Mouse (Mus musculus): Measurements from ENCODE around the gene Ddx39b. TPM values are rescaled to one million over a fixed set of nuclear protein-coding genes. Genes with fewer than 3 reads are reported as not detected.

Ddx39b gene
- 10 to 100 TPM; 83.3 to 97.3 TPM for total RNA-seq (2021)

GRCm38 (mm10) chr17:35241305-35242014, at the start of gene Ddx39b:
Gene Ddx39b (plus strand): TSS chr17:35241746.
- intact Hi-C loops (cut with DNase I) = loop anchor here (10.0 kb wide), 1 partner anchor 347 kb away; the partner anchor contains the start of genes C2 and Ehmt2
- DNase-seq = peak; percentile 94 to 98

DNA sequence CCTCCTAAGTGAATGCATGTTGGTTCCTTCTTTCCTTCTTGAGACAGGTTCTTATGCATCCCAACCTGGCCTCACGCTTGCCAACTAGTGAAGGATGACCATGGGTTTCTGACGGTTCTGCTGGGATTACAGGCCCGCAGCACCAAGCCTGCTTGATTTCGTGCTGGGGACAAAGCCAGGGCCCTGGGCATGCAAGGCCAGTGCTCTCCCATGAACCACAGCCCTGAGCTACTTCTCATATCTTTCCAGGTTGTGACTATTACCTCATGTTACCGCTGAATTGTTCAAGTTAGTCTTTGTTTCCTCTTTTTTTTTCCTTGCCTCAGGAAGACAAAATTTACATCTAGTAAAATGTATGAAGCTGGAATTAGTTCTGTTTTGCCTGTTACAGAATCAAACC, 48.6 kb upstream of the Ddx39b start:
- intact Hi-C loops (cut with DNase I) = no loop called here

GRCm38 (mm10) chr17:35193881-35194843, 47.4 kb upstream of the Ddx39b start, which contains the start of gene Ltb:
Gene Ltb (plus strand): TSS chr17:35194439.
- intact Hi-C loops (cut with DNase I) = no loop called here
- DNase-seq = no peak

More for the DNA sequence above, 48.6 kb upstream of the Ddx39b start:
- DNase-seq = no peak

DNA sequence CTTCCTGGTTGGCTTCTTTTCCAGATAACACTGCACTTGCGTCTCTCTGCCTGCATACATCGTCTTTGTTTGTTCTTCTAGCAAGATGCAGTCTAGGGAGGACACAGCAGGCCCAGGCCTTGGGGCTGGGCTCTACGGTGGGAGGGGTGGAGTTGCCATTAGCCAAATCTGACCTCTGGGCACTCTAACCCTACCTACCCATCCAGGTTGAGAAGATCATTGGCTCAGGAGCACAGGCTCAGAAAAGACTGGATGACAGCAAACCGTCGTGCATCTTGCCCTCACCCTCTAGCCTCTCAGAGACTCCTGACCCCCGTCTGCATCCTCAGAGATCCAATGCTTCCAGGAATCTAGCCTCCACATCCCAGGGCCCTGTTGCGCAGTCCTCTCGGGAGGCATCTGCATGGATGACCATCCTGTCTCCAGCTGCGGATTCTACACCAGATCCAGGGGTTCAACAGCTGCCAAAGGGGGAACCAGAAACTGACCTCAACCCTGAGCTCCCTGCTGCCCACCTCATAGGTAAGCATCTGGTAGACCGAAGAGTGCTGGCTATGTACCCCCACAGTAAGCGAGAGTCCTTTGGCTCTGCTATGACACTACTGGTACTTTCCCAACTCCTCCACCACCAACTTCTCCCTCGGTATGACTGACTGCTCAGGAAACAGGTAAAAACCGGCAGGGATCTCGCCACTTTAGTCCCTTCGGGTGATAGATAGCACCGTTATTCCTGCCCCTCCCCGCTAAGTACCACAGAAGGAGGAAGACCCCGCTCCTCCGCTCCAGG, 46.5 kb upstream of the Ddx39b start:
- intact Hi-C loops (cut with DNase I) = loop anchor here (1.0 kb wide), 1 partner anchor 17 kb away; no protein-coding TSS in a partner anchor
- no peak for DNase-seq

GRCm38 (mm10) chr17:35195631-35196320, 45.8 kb upstream of the Ddx39b start:
- intact Hi-C loops (cut with DNase I) = loop anchor here (1.0 to 2.0 kb wide), 2 partner anchors 17 to 33 kb away; no protein-coding TSS in a partner anchor

DNA sequence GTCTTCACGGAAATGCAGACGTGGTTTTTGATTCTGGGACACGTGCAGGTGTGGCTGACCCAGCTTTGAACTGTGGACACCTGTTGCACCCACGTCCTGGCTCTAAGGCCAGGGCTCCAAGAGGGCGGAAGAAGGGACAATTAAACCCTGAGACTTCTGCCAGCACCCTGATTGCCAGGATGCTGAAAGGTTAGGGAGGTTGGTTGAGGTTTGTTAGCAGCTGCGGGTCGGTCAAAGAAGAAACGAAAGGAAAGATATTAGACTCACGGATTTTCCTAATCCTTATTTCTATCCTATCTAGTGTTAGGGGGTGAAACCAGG, 45.3 kb upstream of the Ddx39b start:
- DNase-seq = no peak
- intact Hi-C loops (cut with DNase I) = loop anchor here (2.0 kb wide), 1 partner anchor 33 kb away; no protein-coding TSS in a partner anchor

More at GRCm38 (mm10) chr17:35195631-35196320, 45.8 kb upstream of the Ddx39b start:
- DNase-seq = peak; percentile 87 to 88

- intact Hi-C loops (cut with DNase I) = loop anchor here (2.0 kb wide), 1 partner anchor 32 kb away; no protein-coding TSS in a partner anchor
- no peak for DNase-seq
These were observed 44.4 kb upstream of the Ddx39b start for GRCm38 (mm10) chr17:35197126-35197525.

- intact Hi-C loops (cut with DNase I) = no loop called here
- DNase-seq = no peak
These were observed 43.5 kb upstream of the Ddx39b start for GRCm38 (mm10) chr17:35198029-35198428.

- DNase-seq = no peak
- intact Hi-C loops (cut with DNase I) = no loop called here
These were observed 42.6 kb upstream of the Ddx39b start for GRCm38 (mm10) chr17:35198946-35199345.

GRCm38 (mm10) chr17:35200398-35200797, 41.1 kb upstream of the Ddx39b start:
- DNase-seq = no peak
- intact Hi-C loops (cut with DNase I) = loop anchor here (2.0 kb wide), 1 partner anchor 20 kb away; the partner anchor contains the start of gene Gm16181

DNA sequence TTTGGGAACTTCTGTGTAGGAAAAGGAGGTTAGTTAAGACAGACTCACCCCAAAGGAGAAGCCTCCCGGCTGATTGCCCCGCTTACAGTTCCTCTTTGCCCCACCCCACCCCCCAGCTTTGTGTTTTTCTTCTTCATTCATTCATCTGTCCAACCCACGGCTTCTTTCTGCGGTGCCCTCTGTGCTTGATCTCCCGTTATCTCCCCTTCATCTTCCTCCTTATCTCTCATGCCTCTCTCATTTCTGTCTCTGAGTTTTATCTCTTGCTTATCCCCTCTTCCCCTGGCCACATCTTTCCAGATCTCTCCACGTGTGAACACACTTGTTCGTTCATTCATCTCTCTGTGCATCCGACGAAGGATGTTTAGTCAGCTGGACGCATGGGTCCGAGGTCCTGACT, 40.4 kb upstream of the Ddx39b start:
- intact Hi-C loops (cut with DNase I) = loop anchor here (2.0 kb wide), 1 partner anchor 20 kb away; the partner anchor contains the start of gene Gm16181
- no peak for DNase-seq

- intact Hi-C loops (cut with DNase I) = loop anchor here (2.0 kb wide), 1 partner anchor 19 kb away; the partner anchor contains the start of gene Gm16181
- DNase-seq = peak; percentile 67 to 75
These were observed 39.8 kb upstream of the Ddx39b start, which contains the start of gene Tnf for GRCm38 (mm10) chr17:35201787-35202186. Gene Tnf (minus strand): TSS chr17:35202007.

GRCm38 (mm10) chr17:35202442-35202841, 39.1 kb upstream of the Ddx39b start:
- intact Hi-C loops (cut with DNase I) = no loop called here
- DNase-seq = no peak

GRCm38 (mm10) chr17:35204494-35205379, 36.8 kb upstream of the Ddx39b start, which contains the start of gene Lta:
Gene Lta (minus strand): TSS chr17:35205351.
- intact Hi-C loops (cut with DNase I) = no loop called here
- DNase-seq = no peak

DNA sequence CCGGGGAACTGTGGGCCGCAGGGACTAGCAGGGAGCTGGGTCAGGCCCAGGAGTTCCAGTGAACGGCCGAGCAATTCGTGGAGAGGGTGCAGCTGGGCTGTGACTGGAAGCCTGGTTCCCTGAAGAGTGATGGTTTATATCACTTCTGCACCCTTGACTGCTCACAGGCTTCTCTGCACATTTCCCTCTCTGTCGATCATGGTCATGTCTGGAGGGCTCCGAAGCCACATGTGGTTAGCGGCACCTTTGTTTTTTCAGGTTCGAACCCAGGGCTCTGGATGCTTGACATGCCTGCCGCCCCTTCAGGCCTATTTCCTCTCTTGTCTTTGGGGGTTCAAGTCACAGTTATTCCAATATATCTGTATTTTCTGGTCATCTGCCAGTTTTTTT, 36.2 kb upstream of the Ddx39b start:
- DNase-seq = no peak
- intact Hi-C loops (cut with DNase I) = no loop called here

GRCm38 (mm10) chr17:35209785-35210535, 31.6 kb upstream of the Ddx39b start:
- peak in 1 of 2 experiments; percentile 28 for DNase-seq
- intact Hi-C loops (cut with DNase I) = no loop called here

DNA sequence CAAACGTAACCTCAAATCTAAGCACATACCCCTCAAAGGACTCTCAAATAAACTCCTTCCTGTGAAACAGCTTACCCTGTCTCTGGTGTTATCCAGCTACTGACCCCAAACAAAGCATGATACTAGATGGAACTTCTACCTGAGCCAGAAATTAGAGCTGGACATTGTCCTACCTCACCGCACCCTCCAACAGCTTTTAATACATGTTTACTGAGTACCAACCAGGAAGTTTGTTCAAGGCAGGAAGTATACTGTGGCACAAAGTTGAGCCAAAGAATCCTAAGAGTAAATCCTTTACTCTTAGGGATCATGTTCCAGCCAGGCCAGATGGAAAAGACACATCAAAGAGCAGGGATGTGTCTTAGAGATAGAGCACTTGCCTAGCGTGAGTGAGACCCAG, 31.0 kb upstream of the Ddx39b start:
- DNase-seq = no peak
- intact Hi-C loops (cut with DNase I) = no loop called here

DNA sequence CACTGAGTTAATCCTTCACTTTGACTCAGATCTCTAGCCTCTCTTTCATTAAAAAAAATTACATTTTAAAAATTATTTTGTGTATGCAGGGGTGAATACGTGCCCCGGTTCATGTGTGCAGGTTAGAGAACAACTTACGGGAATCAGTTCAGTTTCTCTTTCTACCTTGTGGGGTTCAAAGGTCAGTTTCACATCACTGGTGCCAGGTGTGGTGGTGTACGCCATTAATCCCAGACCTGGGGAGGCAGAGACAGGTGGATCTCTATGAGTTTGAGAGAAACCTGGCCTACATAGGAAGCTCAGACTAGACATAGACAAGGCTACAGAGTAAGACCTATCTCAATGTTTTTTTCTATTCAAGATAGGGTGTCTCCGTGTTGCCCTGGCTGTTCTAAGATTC, 28.5 kb upstream of the Ddx39b start:
- intact Hi-C loops (cut with DNase I) = no loop called here

More for the DNA sequence above, 28.5 kb upstream of the Ddx39b start:
- DNase-seq = no peak
